Mouse (Mus musculus): ENCODE measurements at regions not wholly inside any gene's neighbourhood (a gene's known extent, or its start where the extent isn't known, plus 50 kb on each side); places are given as distances from the start of the nearest gene placed in this dataset.
A peak's percentile ranks its signal among the peaks of the same experiment; 100 is the strongest.

- no peak for DNase-seq (ENCODE audit: low read depth, low spot score)
Measured at GRCm38 (mm10) chr6:100971462-100971955, 138.1 kb downstream of the Ppp4r2 start.

- DNase-seq (ENCODE audit: low read depth, low spot score): peak; percentile 50
Measured at GRCm38 (mm10) chr6:100973366-100974090, 140.1 kb downstream of the Ppp4r2 start.

- no peak for DNase-seq (ENCODE audit: low read depth, low spot score)
Measured at GRCm38 (mm10) chr6:100974716-100975115, 141.3 kb downstream of the Ppp4r2 start.

- no peak for DNase-seq (ENCODE audit: low read depth, low spot score)
Measured at GRCm38 (mm10) chr6:100975835-100976234, 142.4 kb downstream of the Ppp4r2 start.

GRCm38 (mm10) chr6:100977201-100977691, 143.8 kb downstream of the Ppp4r2 start:
- DNase-seq (ENCODE audit: low read depth, low spot score): no peak

GRCm38 (mm10) chr6:100978113-100978512, 144.7 kb downstream of the Ppp4r2 start:
- no peak for DNase-seq (ENCODE audit: low read depth, low spot score)

GRCm38 (mm10) chr6:100978727-100979460, 145.5 kb downstream of the Ppp4r2 start:
- no peak for DNase-seq (ENCODE audit: low read depth, low spot score)

- no peak for DNase-seq (ENCODE audit: low read depth, low spot score)
Measured at GRCm38 (mm10) chr6:100980156-100980555, 146.7 kb downstream of the Ppp4r2 start.

GRCm38 (mm10) chr6:100984861-100985260, 151.4 kb downstream of the Ppp4r2 start:
- no peak for DNase-seq (ENCODE audit: low read depth, low spot score)

GRCm38 (mm10) chr6:100985334-100985937, 152.0 kb downstream of the Ppp4r2 start:
- DNase-seq (ENCODE audit: low read depth, low spot score): no peak

- no peak for DNase-seq (ENCODE audit: low read depth, low spot score)
Measured at GRCm38 (mm10) chr6:100988521-100988920, 155.1 kb downstream of the Ppp4r2 start.

GRCm38 (mm10) chr6:100993421-100993820, 160.0 kb downstream of the Ppp4r2 start:
- DNase-seq (ENCODE audit: low read depth, low spot score): no peak

- no peak for DNase-seq (ENCODE audit: low read depth, low spot score)
Measured at GRCm38 (mm10) chr6:100995874-100996560, 162.6 kb downstream of the Ppp4r2 start.

- no peak for DNase-seq (ENCODE audit: low read depth, low spot score)
Measured at GRCm38 (mm10) chr6:100998285-100998684, 164.9 kb downstream of the Ppp4r2 start.

- no peak for DNase-seq (ENCODE audit: low read depth, low spot score)
Measured at GRCm38 (mm10) chr6:101003901-101004300, 170.5 kb downstream of the Ppp4r2 start.

GRCm38 (mm10) chr6:101021650-101022049, 188.2 kb downstream of the Ppp4r2 start:
- DNase-seq (ENCODE audit: low read depth, low spot score): no peak

- DNase-seq (ENCODE audit: low read depth, low spot score): no peak
Measured at GRCm38 (mm10) chr6:101025816-101026215, 192.4 kb downstream of the Ppp4r2 start.

- DNase-seq (ENCODE audit: low read depth, low spot score): no peak
Measured at GRCm38 (mm10) chr6:101027462-101027861, 194.0 kb downstream of the Ppp4r2 start.

GRCm38 (mm10) chr6:101029436-101029835, 196.0 kb downstream of the Ppp4r2 start:
- no peak for DNase-seq (ENCODE audit: low read depth, low spot score)

- no peak for DNase-seq (ENCODE audit: low read depth, low spot score)
Measured at GRCm38 (mm10) chr6:101030451-101031125, 197.2 kb downstream of the Ppp4r2 start.

- DNase-seq (ENCODE audit: low read depth, low spot score): no peak
Measured at GRCm38 (mm10) chr6:101046755-101047154, 213.3 kb downstream of the Ppp4r2 start.
